Mouse (Mus musculus) heart, embryonic 14.5 days (tissue): ENCODE results near the gene Prkch. TPM values are rescaled to one million over a fixed set of nuclear protein-coding genes. Genes with fewer than 3 reads are reported as not detected.

ENCODE experiments used
- polyA plus RNA-seq: library from polyadenylated mRNA; unstranded; fragments of >200 nt; fragmentation: Nextera tagmentation; extraction: Ambion mirVana; gene quantifications from 2 replicates; pipeline ENCODE4 v1.2.1, GENCODE M21; 2014

Gene Prkch
- polyA plus RNA-seq, 1 experiment from 2014 or later, result 16.5 TPM

Other genes starting within 250 kb of the Prkch start
- gene Tmem30b, start 38.4 kb upstream of the Prkch start, polyA plus RNA-seq, result 0.11 and 0.27 TPM in 2 replicates